Mouse (Mus musculus): Measurements from ENCODE around the gene Pigs.

Gene Pigs

DNA sequence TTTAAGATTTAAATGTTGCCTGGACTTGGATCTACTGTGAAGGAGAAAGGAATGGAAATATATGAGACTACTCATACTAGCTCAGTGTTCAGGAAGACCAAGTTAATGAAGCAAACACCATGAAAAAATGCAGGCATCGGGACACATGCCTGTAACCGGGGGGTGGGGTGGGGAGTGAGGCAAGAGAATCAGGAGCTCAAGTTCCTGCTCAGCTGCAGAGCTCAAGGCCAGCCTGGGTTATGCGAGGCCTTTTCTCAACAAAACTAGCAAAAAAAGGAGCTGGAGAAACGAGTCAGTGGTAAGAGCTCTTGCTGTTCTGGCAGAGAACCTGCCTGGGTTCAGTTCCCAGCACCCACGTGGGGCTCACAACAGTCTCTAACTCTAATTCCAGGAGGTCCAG lies 5.8 kb downstream of the Pigs start:
- peak in 1 of 2 experiments; percentile 67 for DNase-seq (ENCODE audit: inconsistent age in 2 of 2, low spot score in 1 of 2)

DNA sequence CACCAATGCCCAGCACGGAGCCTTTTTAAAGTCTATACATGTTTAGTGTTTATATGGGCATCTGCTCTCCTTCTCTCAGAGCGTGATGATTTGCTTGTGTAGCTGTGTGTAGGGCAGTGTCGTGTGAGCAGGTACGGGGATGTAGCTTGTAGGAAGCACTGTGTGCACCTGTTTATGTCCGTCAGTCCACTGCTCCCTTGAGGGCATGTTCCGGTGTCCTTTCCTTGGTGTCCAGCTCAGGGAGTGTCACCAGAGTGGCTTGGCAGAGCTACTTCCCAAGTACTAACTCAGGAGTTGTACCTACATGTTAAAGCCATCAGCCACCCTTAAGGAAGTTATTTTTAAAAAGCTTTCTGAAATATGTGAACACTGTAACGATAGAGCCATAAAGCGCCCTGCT lies 8.8 kb downstream of the Pigs start:
- DNase-seq (ENCODE audit: inconsistent age in 2 of 2, low spot score in 1 of 2): no peak

DNA sequence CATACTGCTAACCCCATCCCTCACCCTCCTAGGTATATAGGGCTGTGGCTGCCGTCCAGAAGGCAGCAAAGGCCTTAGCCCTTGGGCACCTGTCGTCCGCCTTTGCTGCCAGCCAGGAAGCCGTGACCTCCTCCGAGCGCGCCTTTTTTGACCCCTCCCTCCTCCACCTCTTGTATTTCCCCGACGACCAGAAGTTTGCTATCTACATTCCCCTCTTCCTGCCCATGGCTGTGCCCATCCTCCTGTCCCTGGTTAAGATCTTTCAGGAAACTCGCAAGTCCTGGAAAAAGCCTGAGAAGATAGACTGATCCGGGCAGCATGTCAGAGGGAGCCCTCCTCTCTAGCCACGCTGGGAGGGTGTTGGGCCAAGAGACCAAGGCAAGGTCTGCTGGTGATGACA lies 13.5 kb downstream of the Pigs start:
- no peak for DNase-seq (ENCODE audit: inconsistent age in 2 of 2, low spot score in 1 of 2)

DNA sequence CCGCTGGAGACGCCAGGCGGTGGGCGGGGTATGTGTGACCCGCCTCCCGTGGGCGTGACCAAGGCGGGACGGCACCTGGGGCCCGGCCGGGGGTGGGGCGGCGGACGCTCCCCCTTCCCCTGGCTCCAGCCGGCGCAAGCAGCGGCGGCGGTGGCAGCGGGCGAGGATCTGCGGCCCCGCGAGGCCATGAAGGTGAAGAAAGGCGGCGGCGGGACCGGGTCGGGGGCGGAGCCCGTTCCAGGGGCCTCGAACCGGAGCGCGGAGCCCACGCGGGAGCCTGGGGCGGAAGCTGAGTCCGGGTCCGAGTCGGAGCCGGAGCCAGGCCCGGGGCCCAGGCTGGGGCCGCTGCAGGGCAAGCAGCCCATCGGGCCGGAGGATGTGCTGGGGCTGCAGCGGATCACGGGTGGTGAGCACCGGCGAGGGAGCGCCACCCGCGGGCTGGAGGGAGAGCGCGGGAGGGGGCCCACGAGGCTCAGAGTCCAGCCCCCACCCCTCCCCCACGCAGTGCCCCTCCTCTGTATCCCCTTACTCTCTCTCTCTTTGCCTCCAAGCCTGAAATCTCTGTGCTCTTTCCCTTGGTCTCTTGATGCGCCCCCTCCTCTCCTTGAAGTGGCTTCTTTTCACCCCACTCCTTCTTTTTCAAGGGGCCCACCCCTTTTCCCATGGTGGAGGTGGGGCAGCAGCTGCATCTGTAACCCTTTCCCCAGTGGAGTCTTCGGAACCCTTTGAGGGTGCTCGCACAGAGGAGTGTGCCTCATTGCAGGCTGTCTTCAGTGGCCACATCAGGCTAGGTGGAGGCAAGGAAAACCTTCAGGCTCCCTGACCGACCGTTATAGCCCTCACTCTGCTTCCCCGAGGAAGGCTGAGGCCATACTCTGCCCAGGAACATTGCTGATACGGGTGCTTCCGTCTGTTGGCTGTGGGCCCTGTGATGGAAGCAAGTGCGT lies 15.4 kb downstream of the Pigs start, which contains the start of gene Unc119:
Unc119 (plus strand) TSS at position 102 of the 947 bp plus-strand sequence.
- DNase-seq (ENCODE audit: inconsistent age in 2 of 2, low spot score in 1 of 2): peak; percentile 89 to 94

DNA sequence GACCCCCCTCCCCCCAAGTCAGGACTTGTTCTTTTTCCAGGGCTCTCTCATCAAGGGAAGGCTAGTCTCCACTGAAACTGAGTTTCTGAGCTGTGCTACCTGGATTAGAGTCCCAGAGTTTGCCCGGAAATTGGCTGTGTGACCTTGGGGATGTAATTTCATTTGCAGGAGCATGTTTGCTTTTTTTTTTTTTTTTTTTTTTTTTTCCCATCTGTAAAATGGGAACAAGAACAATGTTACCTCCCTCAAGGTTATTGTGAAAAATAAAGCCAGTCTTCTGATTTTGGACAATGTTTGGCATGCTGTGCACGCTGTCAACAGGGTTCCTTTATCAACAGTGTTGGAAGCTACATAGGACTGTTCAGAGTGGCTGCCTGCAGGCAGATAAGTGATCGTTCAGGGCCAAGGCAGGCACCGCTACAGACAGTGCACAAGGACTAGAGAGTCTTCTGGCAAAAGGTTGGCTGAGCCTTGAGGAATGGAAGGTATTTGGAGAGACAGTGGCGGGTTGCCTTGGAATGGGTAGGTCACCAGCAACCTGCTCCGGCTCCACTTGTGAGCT lies 16.2 kb downstream of the Pigs start:
- DNase-seq (ENCODE audit: inconsistent age in 2 of 2, low spot score in 1 of 2): no peak

DNA sequence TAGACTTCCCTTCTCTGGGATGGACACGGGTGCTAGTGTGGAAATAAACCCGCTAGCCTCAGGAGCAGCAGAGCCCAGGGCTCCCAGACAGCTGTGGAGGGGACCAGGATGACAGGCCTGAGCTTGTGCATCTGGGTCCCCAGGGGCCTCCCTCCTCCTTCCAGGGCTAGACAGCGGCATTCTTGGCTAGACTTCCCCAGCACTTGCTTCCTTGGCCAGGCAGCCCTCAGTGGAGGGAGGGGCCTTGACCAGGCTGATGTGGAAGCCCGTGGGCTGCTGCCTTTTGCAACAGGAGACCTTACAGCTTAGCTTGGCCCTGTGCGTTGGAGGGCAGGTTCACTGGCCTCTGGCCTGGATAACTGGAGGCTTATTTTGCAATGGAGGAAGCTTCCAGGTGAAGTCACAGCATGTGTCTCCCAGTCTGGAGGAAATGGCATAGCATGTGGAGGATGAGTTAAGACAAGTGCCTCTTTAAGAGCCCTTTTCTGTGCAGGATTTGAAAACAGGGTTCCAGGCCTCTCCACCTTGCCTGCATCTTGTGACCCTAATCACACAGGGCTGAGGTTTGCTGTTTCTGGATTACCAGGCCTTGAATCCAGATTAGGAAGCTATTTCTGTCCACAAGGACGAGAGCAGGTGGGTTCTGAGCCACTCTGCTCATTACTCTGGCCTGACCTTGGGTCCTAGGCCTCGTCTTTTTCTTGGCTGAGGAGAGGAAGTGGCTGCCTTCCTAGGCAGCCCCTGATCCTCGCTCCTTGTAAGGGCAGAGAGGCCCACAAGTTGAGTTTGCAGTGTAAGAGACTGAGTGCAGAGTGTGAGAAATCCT lies 16.9 kb downstream of the Pigs start:
- DNase-seq (ENCODE audit: inconsistent age in 2 of 2, low spot score in 1 of 2): peak; percentile 57 to 84

DNA sequence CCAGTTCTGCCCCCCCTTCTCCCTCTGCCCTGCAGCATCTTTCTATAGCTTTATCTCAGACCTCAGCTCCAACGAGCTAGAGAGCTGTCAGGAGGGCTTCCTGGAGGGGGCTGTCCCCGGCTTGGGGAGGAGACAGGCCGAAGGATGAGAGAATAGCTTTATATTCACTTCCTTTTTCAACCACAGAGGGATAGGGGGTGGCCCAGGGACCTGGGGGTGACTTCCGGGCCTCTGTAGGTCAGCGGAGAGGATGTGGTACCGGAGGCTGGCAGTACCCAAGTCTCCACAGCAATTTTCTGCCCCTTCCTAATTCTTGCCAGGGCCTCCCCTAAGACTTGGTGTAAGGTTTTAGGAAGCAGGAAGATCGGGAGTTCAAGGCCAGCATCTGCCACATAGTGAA lies 17.6 kb downstream of the Pigs start:
- peak in 1 of 2 experiments; percentile 61 for DNase-seq (ENCODE audit: inconsistent age in 2 of 2, low spot score in 1 of 2)

DNA sequence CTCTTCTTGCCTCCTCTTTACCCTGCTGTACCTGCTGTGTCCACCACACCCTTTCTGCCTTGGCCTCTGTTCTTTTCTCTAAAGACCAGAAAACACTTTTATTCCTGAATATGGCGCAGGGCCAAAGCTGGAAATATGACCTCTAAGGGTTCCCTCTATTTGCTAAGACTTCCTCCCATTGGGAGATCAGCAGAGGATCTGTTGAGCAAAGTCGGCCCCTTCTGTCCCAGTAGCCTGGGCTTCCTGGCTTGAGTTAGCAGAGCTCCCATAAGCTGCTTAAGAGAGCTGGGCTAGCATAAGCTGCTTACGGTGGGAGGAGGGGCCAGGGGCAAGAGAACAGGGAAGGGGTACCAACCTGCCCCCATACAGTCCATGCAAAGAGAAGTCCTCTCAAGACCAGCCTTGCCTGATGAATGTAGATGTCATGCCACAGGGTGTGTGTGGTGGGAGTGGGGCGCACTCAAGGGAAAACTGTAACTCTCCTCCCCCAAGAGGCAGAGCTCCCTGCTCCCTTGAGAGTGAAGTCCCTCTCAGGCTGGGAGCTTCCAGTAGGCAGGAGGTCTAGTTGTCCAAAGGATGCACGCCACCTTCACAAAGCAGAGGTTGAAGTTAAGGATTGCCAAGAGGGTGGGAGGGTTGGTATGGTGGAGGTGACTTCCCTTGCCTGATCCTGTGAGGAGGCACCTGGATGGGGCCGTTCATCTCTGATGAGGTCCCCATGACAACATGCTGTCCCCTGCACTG lies 18.3 kb downstream of the Pigs start:
- DNase-seq (ENCODE audit: inconsistent age in 2 of 2, low spot score in 1 of 2): peak in 1 of 2 experiments; percentile 63

DNA sequence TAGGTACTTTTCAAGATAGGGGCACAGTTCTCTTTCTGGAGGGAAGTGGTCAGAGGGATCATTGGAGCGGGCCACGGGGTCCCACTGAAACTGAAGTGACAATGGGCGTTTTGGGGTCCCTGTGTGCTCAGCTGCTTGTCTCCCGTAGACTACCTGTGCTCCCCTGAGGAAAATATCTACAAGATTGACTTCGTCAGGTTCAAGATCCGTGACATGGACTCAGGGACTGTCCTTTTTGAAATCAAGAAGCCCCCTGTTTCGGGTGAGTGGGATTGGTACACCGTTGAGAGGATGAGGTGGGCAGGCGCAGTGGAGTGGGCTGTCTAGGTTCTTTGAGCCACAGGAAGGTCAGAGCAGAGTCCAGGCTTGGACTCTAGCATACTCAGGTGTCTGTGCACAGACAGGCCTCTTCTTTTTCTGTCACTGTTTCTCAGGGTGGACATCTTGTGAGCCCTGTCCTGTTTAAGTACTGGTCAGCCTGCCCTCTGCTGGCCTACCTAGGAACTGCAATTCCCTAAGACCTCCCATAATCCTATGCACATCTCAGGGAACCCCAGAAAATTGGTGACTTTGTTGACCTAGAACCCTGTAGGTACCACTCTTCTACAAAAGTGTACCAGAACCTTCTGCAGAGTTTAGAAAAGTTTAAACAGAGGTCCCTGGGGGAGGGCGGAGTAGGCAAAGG lies 19.0 kb downstream of the Pigs start:
- peak; percentile 72 to 90 for DNase-seq (ENCODE audit: inconsistent age in 2 of 2, low spot score in 1 of 2)

DNA sequence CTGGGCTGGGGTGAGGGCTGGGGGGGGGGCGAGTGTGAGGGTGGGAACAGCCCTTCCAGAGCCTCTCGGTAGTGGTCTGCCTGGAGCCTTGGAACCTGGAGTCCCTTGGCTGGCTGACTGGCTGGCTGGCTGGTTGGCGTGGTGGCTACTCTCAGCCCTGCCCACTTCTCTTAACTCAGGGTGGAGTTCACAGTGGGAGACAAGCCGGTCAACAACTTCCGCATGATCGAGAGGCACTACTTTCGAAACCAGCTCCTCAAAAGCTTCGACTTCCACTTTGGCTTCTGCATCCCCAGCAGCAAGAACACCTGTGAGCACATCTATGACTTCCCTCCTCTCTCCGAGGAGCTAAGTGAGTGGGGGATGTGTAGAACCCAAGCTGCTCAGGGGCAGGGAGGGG lies 19.7 kb downstream of the Pigs start:
- peak in 1 of 2 experiments; percentile 54 for DNase-seq (ENCODE audit: inconsistent age in 2 of 2, low spot score in 1 of 2)

DNA sequence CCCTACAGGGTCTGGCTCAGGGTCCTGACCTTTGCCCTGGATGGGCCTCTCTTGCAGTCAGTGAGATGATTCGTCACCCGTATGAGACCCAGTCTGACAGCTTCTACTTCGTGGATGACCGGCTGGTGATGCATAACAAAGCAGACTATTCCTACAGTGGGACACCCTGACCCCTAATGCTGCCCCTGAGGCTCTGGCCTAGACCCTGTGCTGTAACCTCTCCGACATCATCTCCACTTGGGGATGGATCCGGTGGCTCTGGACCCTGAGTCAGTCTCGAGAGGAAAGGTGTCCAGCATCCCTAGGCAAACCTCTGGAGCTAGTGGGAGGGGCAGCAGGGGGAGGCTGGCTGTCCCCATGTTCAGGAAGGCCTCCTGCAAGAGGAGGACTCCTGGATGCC lies 20.3 kb downstream of the Pigs start:
- DNase-seq (ENCODE audit: inconsistent age in 2 of 2, low spot score in 1 of 2): no peak

DNA sequence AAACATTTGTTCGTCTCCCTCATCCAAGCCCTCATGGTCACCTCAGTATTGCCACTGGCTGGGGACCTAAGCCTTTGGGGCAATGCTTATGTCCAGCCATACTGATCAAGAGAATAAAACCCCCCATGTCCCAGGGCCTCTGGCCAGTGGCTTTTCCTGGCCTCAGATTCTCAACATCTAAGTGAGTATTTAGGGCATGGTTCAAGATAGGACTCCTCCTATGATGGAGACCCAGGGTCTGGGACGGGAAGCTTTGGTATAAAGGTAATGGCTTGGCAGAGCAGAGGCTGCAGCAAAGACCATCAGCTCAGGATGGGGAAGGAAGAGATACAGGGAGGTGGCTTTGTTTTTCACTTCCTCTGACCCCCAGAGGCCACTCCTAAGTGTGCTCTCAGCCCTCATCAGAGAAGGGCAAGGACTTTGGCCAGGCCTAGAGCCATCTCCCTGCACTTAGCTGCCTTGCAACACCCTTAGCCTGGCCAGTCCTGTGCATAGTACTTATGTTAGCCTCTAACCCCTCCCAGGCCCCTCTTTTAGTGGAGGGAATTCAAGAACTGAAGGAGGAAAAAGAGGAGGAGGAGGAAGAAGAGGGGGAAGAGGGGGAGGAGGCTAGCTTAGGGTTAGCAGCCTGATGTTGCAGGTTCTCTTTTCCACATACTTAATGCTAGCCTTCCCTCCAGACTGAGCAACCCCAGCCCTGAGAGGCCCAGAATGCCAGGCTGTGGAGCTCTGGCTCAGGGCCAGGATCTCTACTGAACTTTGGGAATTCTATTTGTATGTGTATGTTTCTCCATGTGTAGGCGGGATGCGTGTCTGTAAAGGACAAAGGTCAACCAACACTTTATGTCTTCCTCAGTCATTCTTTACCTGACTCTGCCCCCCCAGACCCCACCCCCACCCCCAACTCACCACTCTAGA lies 21.5 kb downstream of the Pigs start:
- DNase-seq (ENCODE audit: inconsistent age in 2 of 2, low spot score in 1 of 2): no peak

DNA sequence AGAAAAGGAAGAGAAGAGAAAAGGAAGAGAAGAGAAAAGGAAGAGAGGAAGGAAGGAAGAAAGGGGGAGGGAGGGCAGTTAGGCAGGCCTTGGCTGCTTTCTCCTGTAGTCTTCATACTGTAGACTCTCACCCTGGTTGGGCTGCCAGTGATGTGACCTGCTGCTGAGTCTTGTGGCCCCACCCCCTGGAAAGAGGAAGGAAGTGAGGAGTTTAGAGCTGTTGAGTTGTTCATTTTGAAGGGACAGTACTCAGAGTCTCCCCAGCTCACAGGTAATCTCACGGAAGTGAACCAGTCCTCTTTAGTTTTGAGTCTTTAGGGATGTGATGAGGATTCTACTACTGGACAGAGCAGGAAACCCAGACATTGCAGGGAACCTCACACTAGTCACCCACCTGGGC lies 24.9 kb downstream of the Pigs start:
- no peak for DNase-seq (ENCODE audit: inconsistent age in 2 of 2, low spot score in 1 of 2)

DNA sequence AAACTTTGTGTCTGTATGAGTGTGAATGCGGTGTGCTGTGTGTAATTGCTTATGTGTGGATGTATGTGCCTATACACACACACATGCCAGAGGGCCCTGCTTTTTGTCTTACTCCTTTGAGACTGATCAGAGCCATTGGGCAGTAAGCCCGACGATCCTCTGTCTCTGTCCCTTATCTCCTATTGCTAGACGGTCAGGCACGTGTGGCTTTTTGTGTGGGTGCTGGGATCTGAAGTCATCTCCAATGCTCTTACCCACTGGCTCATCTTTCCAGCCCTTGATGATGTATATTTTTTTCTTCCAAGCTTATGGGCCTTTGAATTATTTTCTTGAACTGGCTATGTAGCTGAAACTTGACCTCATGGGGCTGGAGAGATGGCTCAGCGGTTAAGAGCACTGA lies 26.7 kb downstream of the Pigs start:
- DNase-seq (ENCODE audit: inconsistent age in 2 of 2, low spot score in 1 of 2): no peak

DNA sequence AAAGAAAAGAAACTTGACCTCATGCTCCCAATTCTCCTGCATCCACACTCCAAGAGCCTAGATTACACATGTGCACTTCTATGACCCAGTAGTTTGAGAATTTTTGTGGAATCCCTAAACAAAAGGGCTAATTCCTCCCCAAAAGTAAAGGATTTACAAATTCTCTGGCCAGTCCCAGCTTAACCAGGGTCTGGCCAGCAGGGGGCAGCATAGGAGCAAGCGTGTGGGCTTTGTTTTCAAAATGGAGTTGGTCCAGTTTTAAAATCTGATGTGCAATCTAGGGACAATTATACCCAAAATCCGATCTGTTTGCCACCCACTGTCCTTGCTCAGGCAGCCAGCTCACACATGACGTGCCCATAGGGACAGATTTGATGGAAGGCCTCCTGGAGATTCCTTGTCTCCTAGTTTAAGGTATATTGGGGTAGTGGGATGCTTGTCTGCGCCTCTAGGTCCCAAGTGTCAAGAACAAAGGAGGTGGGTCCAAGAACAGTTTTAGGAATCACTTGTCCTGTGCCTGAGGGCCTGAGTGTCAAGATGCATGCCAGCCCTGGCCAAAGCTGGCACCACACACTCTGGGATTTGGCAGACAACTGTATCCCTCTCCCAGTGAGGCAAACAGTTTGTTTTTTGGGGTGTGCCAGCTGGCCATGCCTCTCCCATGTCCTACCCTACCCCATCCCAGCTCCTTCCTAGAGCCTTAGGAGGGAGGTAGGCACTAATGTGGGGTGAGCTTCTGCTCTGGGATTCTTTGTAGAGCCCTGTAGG lies 27.4 kb downstream of the Pigs start:
- peak; percentile 63 to 85 for DNase-seq (ENCODE audit: inconsistent age in 2 of 2, low spot score in 1 of 2)

DNA sequence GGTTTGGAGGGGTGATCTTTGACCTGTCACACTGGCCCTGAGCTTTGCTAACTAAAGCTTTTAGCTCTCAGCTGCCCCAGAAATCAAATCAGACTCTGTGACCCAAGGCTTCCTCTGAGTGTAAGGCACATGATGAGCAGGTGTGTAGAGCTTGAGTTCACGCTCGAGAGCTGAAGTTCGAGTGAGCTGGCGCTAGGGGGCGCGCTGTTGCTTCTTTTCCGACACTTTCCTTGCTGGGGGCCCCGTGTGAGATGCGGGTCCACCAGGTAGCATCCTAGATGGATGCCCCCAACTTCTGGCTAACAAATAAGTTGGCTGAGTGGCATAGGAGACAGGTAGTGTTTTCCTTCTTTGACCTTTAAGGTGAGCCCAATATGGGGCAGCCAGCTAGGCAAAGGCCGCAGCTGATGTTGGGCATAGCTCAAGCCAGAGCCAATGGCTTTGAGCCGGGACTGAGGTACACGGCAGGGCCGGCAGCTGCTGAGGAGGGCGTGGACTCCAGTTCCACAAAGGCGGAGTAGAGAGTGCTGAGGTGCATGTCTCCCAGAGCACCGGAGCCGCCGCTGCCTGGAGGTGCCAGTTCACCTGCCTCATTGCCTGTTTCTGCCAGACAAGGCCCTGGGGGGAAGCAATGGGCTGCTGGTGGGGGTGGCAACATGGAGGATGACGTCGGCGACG lies 30.3 kb downstream of the Pigs start:
- peak in 1 of 2 experiments; percentile 79 for DNase-seq (ENCODE audit: inconsistent age in 2 of 2, low spot score in 1 of 2)

DNA sequence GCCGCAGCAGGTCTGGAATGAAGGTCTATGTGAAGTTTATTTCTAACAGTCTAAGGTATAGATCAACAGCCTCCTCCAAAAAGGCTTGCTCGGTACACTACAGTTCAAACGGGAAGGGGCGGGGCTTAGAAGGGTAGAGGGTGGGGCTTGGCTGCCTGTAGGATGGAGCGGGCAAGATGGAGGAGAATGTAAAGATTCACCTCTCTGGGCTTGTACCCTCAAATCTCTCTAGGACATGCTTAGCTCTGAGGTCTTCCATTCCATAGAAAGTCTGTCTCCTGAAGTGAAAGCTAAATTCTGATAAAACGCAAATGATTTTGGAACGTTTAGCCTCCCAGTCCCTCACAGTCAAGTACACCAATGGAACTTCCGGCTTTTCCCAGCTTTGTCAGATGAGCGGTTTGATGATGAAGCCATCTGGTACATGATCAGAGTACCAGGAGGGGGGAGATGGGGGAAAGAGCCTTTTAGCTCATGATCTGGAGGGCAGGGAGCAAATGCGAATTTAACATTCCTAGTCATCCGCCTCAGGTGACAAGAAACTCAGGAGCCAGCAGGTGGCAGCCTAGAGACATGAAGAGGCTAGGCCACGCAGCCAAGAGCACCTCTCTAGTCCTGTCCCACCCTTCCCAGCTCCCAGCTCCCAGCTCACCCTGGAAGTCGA lies 32.0 kb downstream of the Pigs start:
- peak; percentile 77 to 92 for DNase-seq (ENCODE audit: inconsistent age in 2 of 2, low spot score in 1 of 2)
